Mouse (Mus musculus): Measurements from ENCODE around the gene Tm4sf20.
A peak's percentile ranks its signal among the peaks of the same experiment; 100 is the strongest.

Gene Tm4sf20

GRCm38 (mm10) chr1:82768269-82768668, at the start of gene Tm4sf20:
Gene Tm4sf20, minus strand, starts transcription at chr1:82768461.
- DNase-seq: no peak

DNA sequence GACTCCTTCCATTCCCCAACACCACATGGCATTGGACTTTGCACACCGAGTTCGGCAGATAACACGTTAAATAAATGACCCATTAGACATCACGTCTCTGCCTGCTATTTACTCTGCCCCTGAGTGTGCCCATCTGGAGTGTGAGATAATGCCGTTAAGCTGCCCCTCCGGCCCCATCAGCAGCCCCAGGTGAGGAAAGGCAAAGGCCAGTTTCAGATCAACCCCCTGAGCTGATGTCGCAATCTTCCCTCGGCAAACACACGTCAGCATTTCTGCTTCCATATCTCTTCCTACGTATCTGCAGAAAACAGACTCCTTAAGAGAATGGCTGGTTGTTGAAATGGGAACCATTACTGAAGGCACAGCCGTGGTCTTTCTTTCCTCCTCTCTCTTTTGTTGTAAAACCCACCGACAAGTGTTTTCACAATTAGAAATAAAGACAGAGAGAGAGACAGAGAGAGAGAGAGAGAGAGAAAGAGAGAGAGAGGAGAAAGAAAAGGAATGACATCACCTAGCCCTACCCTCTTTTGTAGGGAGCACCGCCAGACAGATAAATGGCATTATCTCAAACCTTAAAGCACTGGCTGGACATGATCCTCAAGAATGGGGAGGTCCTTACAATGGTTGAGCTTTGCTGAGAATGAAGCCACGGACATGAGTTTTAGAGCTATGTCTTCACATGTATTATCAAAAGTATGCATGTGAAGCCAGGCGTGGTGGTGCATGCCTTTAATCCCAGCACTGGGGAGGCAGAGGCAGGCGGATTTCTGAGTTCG, 47.9 kb upstream of the Tm4sf20 start:
- DNase-seq: no peak

DNA sequence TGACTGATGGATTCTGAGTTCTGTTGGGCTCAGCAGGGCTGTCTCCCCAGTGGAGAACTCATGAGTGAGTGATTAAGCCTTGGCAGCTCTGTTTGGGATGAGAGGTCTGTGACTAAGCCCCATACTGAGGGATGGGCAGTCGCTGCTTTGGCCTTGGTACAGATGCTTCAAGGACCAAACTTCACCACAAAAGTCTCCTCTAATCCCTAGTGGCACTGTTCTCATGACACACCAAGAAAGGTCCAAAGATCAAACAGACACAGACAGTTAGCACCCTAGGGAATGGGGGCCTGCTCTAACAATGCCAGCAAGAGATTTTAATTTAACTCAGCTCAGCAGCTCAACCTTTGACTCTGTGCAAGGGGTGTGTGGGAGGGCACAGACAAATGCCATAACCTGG, 43.5 kb upstream of the Tm4sf20 start:
- DNase-seq: no peak

- DNase-seq: no peak
Measured at GRCm38 (mm10) chr1:82808564-82808963, 40.3 kb upstream of the Tm4sf20 start.

DNA sequence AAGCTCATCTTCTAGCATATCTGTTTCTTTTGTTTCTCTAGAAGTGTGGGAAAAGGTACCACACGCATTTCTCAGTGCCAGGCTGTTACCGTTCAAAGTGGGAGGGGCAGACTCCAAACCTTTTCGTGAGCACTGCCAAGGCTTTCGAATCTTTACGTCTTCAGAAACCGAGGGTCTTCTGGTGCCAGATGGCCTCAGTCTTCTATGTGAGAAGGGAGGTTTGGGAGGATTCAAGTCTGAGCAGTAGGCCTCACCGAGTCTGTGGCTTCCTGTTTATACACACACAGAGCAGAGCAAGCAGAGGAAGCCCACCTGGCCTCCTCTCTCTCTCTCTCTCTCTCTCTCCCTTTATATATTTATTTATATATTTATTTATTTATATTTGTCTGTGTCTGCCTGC, 38.9 kb upstream of the Tm4sf20 start:
- no peak for DNase-seq

- no peak for DNase-seq
Measured at GRCm38 (mm10) chr1:82806391-82806790, 38.1 kb upstream of the Tm4sf20 start.

- DNase-seq: no peak
Measured at GRCm38 (mm10) chr1:82804059-82804458, 35.8 kb upstream of the Tm4sf20 start.

DNA sequence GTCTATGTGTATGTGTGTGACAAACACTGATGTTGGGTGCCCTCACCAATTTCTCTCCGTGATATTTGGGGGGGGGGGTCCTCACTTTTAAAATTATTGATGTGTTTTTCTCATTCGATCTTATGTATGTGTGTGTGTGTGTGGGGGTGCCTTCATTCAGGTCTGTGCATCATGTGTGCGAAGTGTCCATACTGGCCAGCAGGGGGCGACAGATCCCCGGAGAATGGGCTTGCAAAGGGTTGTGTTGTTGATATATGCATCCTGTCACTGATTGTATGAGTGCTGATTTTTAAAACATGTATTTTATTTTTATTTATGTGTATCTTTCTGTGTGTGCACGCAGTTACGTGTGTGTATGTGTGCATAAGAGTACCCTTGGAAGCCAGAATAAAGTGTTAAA, 35.3 kb upstream of the Tm4sf20 start:
- DNase-seq: no peak

DNA sequence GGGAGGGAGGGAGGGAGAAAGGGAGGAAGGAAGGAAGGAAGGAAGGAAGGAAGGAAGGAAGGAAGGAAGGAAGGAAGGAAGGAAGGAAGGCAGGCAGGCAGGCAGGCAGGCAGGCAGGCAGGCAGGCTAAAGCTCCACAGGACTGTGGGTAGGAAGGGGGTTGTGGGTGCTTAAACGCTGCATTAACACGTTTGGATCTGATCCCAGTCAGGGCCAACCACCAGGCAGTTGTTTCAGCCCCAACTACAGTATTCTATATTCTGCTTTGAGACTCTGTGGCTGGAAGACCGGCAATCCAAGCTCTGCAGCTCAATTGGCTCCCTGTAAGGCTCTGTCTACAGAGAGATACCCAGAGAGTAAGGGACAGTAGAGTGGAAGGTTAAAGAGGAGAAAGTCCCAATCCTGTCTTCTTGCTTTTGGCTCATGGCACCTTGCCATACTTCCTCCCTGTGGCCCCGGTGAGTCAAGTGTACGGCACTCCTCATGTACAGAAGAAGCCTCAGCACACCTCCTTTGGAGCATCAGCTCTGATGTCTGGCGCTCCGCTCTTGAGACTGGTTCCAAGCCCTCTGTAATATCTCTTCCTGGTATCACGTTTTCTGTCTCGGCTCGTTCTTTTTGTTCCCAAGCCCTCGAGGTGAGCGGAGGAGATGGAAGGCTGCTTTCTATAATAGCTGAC, 33.0 kb upstream of the Tm4sf20 start:
- no peak for DNase-seq

DNA sequence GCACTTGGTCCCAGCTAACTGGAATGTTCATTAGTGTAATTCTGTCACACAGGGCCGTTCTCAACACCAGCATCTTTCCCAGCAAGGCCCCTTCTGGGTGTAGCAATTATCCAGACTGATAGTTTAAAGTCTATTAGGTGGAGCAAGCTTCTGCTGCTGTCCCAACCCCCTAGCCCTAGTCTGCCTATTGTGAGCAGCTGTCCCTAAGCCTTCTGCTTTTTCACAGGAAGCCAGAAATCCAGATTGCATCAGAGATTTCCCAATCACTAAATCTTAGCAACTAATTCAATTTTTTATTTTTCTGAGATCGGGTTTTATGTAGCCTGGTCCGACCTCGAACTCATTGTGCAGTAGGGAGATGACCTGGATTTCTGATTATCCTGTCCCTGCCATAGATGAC, 30.7 kb upstream of the Tm4sf20 start:
- DNase-seq: no peak

DNA sequence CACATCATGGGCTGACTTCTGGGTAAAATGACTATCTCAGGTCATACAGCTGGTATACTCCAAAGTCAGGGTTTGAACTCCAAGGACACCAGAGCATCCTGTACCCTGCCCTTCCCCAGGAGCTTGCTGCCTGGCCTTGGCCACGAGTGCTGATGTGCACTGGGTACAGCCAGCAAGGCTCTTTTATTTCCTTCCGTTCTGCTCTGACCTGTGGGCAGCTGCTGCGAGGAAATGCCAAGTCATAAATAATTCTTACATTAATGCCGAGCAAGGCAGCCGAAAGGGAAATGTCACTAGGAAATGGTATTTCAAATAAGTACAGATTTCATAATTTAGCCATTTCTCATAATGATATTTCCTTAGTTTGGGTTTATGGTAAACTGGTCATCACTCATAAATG, 30.0 kb upstream of the Tm4sf20 start:
- no peak for DNase-seq

- DNase-seq: no peak
Measured at GRCm38 (mm10) chr1:82797088-82797487, 28.8 kb upstream of the Tm4sf20 start.

GRCm38 (mm10) chr1:82795702-82796443, 27.6 kb upstream of the Tm4sf20 start:
- DNase-seq: no peak

DNA sequence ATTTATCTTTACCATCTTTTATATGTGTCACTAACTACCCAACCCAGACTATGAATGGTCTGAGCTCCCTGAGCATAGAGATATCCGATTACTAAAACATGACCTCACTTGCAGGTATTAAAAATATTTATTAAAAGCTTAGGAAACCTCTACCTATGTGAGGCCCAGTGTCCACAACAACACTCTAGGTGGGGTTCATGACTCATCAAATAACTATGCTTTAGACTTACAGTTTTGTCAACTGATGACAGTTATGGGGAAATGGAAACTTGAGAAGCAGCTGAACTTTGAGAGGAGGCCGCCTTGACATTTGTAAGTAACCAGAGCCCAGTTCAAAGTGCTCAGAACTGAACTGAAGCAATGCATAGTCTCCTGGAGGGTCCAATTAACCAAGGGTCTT, 26.9 kb upstream of the Tm4sf20 start:
- DNase-seq: no peak

GRCm38 (mm10) chr1:82793986-82794385, 25.7 kb upstream of the Tm4sf20 start:
- DNase-seq: no peak

DNA sequence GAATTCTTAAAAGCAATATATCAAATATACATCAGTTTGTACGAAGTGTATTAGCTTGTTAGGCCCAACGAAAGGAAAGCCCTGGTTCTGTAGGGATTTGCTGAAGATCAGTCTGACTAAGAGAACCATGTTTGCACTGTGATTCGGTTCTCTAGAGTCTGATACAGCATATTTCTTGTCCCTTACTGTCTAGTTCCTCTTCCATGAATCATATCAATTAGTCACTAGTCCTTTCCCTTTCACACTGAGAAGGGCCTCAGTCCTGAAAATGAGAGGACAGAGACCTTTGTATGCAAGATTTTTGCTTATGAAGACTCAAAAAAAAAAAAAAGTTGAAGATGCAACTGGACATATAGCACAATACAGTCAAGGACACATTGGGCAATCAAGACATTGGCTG, 24.8 kb upstream of the Tm4sf20 start:
- no peak for DNase-seq

GRCm38 (mm10) chr1:82792238-82792637, 24.0 kb upstream of the Tm4sf20 start:
- DNase-seq: no peak

DNA sequence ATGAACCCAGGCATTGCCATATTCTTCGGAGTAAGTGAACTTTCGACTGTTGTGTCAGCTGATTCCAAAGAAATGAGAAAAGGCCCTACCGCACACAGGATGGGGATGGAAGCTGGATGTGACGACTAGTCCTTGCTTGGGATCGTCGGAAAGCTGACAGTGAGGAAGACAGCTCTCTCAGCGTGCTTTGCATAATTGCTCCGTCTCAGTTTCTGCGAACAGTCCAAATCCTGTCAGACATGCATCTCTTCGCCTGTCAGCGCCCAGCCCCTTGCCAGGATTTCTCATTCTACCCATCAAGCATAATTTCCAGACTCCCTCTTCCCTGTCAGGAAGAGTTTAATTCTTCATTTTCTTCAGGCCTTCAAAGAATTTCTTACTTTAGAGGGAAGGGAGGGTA, 22.8 kb upstream of the Tm4sf20 start:
- no peak for DNase-seq

- no peak for DNase-seq
Measured at GRCm38 (mm10) chr1:82788070-82788469, 19.8 kb upstream of the Tm4sf20 start.

GRCm38 (mm10) chr1:82787414-82787813, 19.2 kb upstream of the Tm4sf20 start:
- DNase-seq: peak in 1 of 2 experiments; percentile 19

- no peak for DNase-seq
Measured at GRCm38 (mm10) chr1:82785546-82785945, 17.3 kb upstream of the Tm4sf20 start.

DNA sequence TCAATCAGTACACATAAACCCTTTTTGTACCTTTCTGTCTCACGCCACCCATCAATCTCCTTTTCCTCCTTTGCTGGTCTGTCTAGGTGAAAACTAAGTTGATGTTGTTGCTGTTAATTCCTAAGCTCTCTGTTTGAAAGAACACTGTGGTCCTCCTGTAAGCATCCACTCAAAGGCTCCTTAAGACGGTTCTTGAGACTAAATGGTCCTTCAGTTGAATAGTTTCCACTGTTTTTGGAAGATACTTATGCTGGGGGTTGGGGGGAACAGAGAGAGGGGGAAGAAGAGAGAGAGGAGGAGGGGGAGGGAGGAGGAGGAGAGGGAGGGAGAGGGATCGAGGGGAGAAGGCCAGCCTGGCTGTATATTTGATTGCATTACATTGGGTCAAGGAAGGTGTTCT, 15.3 kb upstream of the Tm4sf20 start:
- no peak for DNase-seq

DNA sequence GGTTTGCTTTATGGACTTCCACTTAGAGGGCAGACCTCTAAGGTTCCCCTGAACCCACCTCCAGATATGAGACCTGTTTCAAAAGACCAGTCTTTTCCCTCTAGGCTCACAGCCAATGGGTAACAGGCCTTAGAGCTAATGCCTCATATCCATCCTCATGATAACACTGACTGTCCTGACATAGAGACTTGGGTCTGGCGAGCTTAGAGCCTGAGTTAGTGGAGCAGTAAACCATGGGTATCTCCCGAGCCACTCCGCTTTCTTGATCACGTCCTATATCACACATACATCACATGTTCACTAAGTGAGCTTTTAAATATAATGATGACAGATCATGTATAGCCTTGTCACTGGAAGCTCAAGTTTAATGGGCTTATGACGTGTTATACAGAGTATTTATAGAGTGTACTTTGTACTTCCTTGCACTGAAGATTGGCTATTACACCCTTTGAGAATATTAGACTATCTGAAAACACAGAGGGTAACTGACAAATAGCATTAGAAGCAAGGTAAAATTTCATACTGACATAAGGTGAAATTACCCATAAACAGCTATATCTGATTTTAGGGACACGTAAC, 11.2 kb upstream of the Tm4sf20 start:
- DNase-seq: no peak
